Comparison of ENCODE assay signal across 8 mouse cellular contexts in the genomic region with DNA sequence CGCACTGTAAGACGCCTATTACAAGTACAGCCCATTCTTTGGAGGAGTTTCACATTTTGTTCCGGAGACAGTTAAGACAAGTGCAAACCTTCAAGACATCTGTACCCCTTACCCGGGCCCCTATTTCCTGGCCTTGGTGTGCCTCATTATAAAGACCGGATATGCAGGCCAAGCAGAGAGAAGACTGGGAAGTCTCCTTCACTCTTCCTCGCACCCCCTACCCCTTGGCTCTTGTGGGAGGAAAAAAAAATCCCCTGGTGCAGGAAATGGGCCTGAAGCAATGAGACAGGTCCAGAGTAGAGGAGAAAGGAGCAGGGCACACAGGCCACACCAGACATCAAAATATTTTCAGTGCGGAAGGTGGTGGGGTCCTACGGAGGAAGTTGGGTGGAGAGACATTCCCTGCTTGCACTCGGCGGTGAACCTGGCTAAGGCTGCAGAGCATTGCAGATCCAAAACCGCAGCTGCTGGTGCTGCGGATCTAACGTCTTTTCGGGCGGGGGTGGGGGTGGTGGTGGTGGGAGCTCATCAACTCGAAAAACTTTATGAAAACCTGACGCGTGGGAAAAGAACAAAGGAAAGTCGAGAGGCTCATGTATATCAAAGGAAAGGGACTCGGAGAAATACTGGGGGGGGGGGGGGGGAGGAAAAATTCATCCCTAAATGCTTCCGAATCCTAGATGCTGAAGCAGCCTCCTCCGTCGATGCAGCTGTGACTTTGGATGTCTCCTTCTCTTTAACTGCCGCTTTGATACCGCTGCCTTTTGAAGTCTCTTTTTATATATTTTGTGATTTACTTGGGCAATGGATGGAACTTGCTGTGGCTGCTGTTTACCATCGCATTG.
DNase-seq lines count a peak whose midpoint lies in the region.

No protein-coding gene starts in this region.

- DNase-seq in left cerebral cortex, adult 18-20 months (ENCODE audit: low spot score in 2 of 2): peak; percentile 6 to 22
- DNase-seq in left cerebral cortex, adult 9 months (ENCODE audit: low spot score in 2 of 2): no peak
- peak; percentile 60 for DNase-seq in embryo, embryonic 11 days
- peak; percentile 35 to 49 for DNase-seq in heart, postnatal 10 days
- DNase-seq in left cerebral cortex, postnatal 4 days: peak; percentile 9
- peak; percentile 43 for DNase-seq in mesoderm, embryonic 11.5 days (ENCODE audit: low read depth, low spot score)
- DNase-seq in spleen, postnatal 4 days (ENCODE audit: low spot score in 2 of 2): peak; percentile 35 to 67
- no peak for DNase-seq in urinary bladder, postnatal 14 days (ENCODE audit: low spot score)

- intact Hi-C loops in heart, postnatal 10 days (cut with DNase I): loop anchor here (1.0 to 2.0 kb wide), 2 partner anchors 46 to 111 kb away; no protein-coding TSS in a partner anchor
- intact Hi-C loops in left cerebral cortex, postnatal 4 days (cut with DNase I): loop anchor here (5.0 to 10.0 kb wide), 4 partner anchors 337 to 1537 kb away; a partner anchor contains a TSS

Comparison
In these comparisons a context has a peak if more than half of its experiments do, and no peak if none do; other contexts are left out.
1. DNase-seq: peak in left cerebral cortex, adult 18-20 months (2 of 2), embryo, embryonic 11 days (single experiment), heart, postnatal 10 days (2 of 2), left cerebral cortex, postnatal 4 days (single experiment), mesoderm, embryonic 11.5 days (single experiment) and spleen, postnatal 4 days (2 of 2); none in left cerebral cortex, adult 9 months (0 of 2) and urinary bladder, postnatal 14 days (single experiment).